20 mouse cellular contexts compared by ENCODE assay signal in the genomic region with DNA sequence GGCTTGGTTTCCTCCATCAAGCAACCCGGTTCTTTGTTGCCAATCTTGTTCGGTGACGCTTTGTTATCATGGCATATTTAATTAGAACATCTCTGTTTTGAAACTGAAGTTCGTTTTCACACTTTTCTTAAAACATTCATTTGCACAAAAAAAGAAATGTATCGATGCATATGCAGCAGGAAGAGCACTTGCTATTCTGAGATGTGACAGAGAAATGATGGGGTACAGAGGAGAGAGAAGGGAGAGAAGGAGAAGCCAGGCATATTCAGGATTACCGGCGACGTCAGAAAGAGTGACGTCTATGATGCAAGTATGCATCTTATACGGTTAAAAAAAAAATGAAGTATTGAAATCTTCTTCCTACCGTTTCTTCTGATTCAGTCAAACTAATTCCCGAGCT. TPM values are rescaled to one million over a fixed set of nuclear protein-coding genes. Genes with fewer than 3 reads are reported as not detected.
DNase-seq lines count a peak whose midpoint lies in the region; ATAC-seq and TF ChIP-seq lines count a peak whose summit lies in the region.
"Had no signal": no experiment of that assay in that cellular context is flagged by ENCODE, and none has a peak within 500 bp of the region (broad histone marks: within the 10 kb centered on the region; RNA-seq: fewer than 3 reads in every experiment).

No protein-coding gene starts in this region.

- H3K4me3 ChIP-seq in forebrain, embryonic 10.5 days, result no peak overlapping the region
- no peak overlapping the region for H3K4me3 ChIP-seq in forebrain, embryonic 14.5 days (ENCODE audit: low read depth, low read length)
- no peak overlapping the region for H3K4me3 ChIP-seq in heart, embryonic 12.5 days
- H3K4me3 ChIP-seq in midbrain, embryonic 10.5 days, result no peak overlapping the region
- no peak overlapping the region for H3K4me3 ChIP-seq in midbrain, embryonic 15.5 days
- H3K4me3 ChIP-seq in olfactory bulb, adult 2 months (ENCODE audit: insufficient read depth, low read depth, low read length), result no peak overlapping the region
- H3K4me3 ChIP-seq: embryonic facial prominence, embryonic 13.5 days; heart, adult 2 months; hindbrain, embryonic 12.5 days; intestine, embryonic 15.5 days had no signal

- H3K9me3 ChIP-seq in forebrain, embryonic 10.5 days, result no peaks in the 10 kb centered on the region
- no peaks in the 10 kb centered on the region for H3K9me3 ChIP-seq in forebrain, embryonic 14.5 days (replicated peaks; ENCODE audit: control insufficient read depth, low read length)
- no peaks in the 10 kb centered on the region for H3K9me3 ChIP-seq in heart, embryonic 12.5 days (replicated peaks)
- no peaks in the 10 kb centered on the region for H3K9me3 ChIP-seq in midbrain, embryonic 10.5 days (replicated peaks)
- H3K9me3 ChIP-seq in midbrain, embryonic 15.5 days, result no peaks in the 10 kb centered on the region
- H3K9me3 ChIP-seq: embryonic facial prominence, embryonic 13.5 days; G1E; hindbrain, embryonic 12.5 days; intestine, embryonic 15.5 days had no signal

- H3K27me3 ChIP-seq in forebrain, embryonic 10.5 days (ENCODE audit: poor library complexity, severe bottlenecking), result no peaks in the 10 kb centered on the region
- no peaks in the 10 kb centered on the region for H3K27me3 ChIP-seq in forebrain, embryonic 14.5 days (replicated peaks; ENCODE audit: control insufficient read depth, insufficient read depth, low read length)
- H3K27me3 ChIP-seq in heart, embryonic 12.5 days (replicated peaks), result no peaks in the 10 kb centered on the region
- H3K27me3 ChIP-seq in midbrain, embryonic 10.5 days (ENCODE audit: low read depth, poor library complexity, severe bottlenecking), result no peaks in the 10 kb centered on the region; the same call in 1 of the 2 replicates
- H3K27me3 ChIP-seq in midbrain, embryonic 15.5 days (replicated peaks), result no peaks in the 10 kb centered on the region
- H3K27me3 ChIP-seq: embryonic facial prominence, embryonic 13.5 days; hindbrain, embryonic 12.5 days; intestine, embryonic 15.5 days had no signal

- H3K9ac ChIP-seq in forebrain, embryonic 14.5 days (ENCODE audit: low read length), result no peak overlapping the region
- H3K9ac ChIP-seq in heart, embryonic 12.5 days, result no peak overlapping the region
- H3K9ac ChIP-seq in midbrain, embryonic 15.5 days, result no peak overlapping the region
- H3K9ac ChIP-seq: embryonic facial prominence, embryonic 13.5 days; hindbrain, embryonic 12.5 days; intestine, embryonic 15.5 days had no signal

- no peak for TF ChIP-seq POLR2A in olfactory bulb, adult 2 months (IDR thresholded peaks at IDR 0.05; ENCODE audit: insufficient read depth, low read depth, low read length)

- no peak overlapping the region for H3K4me2 ChIP-seq in forebrain, embryonic 14.5 days (ENCODE audit: low read length)
- H3K4me2 ChIP-seq in heart, embryonic 12.5 days, result no peak overlapping the region
- no peak overlapping the region for H3K4me2 ChIP-seq in midbrain, embryonic 15.5 days
- H3K4me2 ChIP-seq: embryonic facial prominence, embryonic 13.5 days; heart, embryonic 11.5 days; hindbrain, embryonic 12.5 days; intestine, embryonic 15.5 days had no signal

- no peak for DNase-seq in forebrain, embryonic 10.5 days (ENCODE audit: extremely low spot score, low spot score)
- DNase-seq in forebrain, embryonic 14.5 days (ENCODE audit: low spot score), result no peak
- peak; percentile 13 for DNase-seq in heart, adult 11 months
- no peak for DNase-seq in midbrain, embryonic 10.5 days (ENCODE audit: low spot score)
- no peak for DNase-seq in adrenal gland, adult (ENCODE audit: inconsistent age in 2 of 2, low spot score in 1 of 2)
- DNase-seq: adrenal gland, postnatal 10 days; B cell, adult 2 months; cerebellum, adult 11-12 months; cerebellum, adult 9-10 months; gastrocnemius, postnatal 10 days; heart, adult 2 months had no signal

- H3K27ac ChIP-seq in forebrain, embryonic 10.5 days, result peak overlapping the region; percentile 88; the same call in 1 of the 2 replicates
- no peak overlapping the region; the same call in 1 of the 2 replicates for H3K27ac ChIP-seq in forebrain, embryonic 14.5 days (ENCODE audit: low read depth, low read length)
- H3K27ac ChIP-seq in heart, embryonic 12.5 days (ENCODE audit: poor library complexity, severe bottlenecking), result no peak overlapping the region
- H3K27ac ChIP-seq in midbrain, embryonic 10.5 days (replicated peaks), result peak overlapping the region; percentile 88; the same call in 1 of the 2 replicates
- H3K27ac ChIP-seq in midbrain, embryonic 15.5 days, result no peak overlapping the region; the same call in 1 of the 2 replicates
- peak overlapping the region; percentile 81 for H3K27ac ChIP-seq in olfactory bulb, adult 2 months (ENCODE audit: insufficient read depth, low read depth, low read length)
- H3K27ac ChIP-seq: embryonic facial prominence, embryonic 13.5 days; heart, adult 2 months; intestine, embryonic 15.5 days had no signal

- TF ChIP-seq CTCF in olfactory bulb, adult 2 months (IDR thresholded peaks at IDR 0.05; ENCODE audit: insufficient read depth, low read depth, low read length), result no peak

- peaks cover 33% of the 10 kb centered on the region for H3K4me1 ChIP-seq in forebrain, embryonic 10.5 days
- peaks cover 8% of the 10 kb centered on the region for H3K4me1 ChIP-seq in forebrain, embryonic 14.5 days (ENCODE audit: control insufficient read depth, insufficient read depth, low read length)
- H3K4me1 ChIP-seq in heart, embryonic 12.5 days (replicated peaks), result peaks cover 9% of the 10 kb centered on the region
- peaks cover 48% of the 10 kb centered on the region for H3K4me1 ChIP-seq in midbrain, embryonic 10.5 days
- peaks cover 20% of the 10 kb centered on the region for H3K4me1 ChIP-seq in midbrain, embryonic 15.5 days
- peaks cover 20% of the 10 kb centered on the region for H3K4me1 ChIP-seq in olfactory bulb, adult 2 months (ENCODE audit: control insufficient read depth, insufficient read depth, low read length)
- H3K4me1 ChIP-seq: intestine, embryonic 15.5 days had no signal

- WGBS in forebrain, embryonic 10.5 days, result 94% methylated on average over 12 of the region's 12 CpGs
- 81% methylated on average over 12 of the region's 12 CpGs for WGBS in forebrain, embryonic 14.5 days
- 85% methylated on average over 12 of the region's 12 CpGs for WGBS in heart, embryonic 12.5 days
- 90% methylated on average over 12 of the region's 12 CpGs for WGBS in midbrain, embryonic 10.5 days
- 80% methylated on average over 12 of the region's 12 CpGs for WGBS in midbrain, embryonic 15.5 days
- WGBS in olfactory bulb, adult 2 months, result 55% methylated on average over 12 of the region's 12 CpGs

- no peak for ATAC-seq in forebrain, embryonic 14.5 days
- ATAC-seq in heart, embryonic 12.5 days (ENCODE audit: insufficient number of reproducible peaks, low FRiP score), result no peak
- ATAC-seq in midbrain, embryonic 15.5 days (replicated peaks), result no peak
- ATAC-seq: CD4-positive, CD25-positive, alpha-beta regulatory T cell, adult 4 months; intestine, embryonic 15.5 days had no signal

- no peaks in the 10 kb centered on the region for H3K36me3 ChIP-seq in forebrain, embryonic 10.5 days (replicated peaks)
- no peaks in the 10 kb centered on the region for H3K36me3 ChIP-seq in forebrain, embryonic 14.5 days (ENCODE audit: control insufficient read depth, insufficient read depth, low read length)
- H3K36me3 ChIP-seq in heart, embryonic 12.5 days, result no peaks in the 10 kb centered on the region
- no peaks in the 10 kb centered on the region for H3K36me3 ChIP-seq in midbrain, embryonic 10.5 days
- H3K36me3 ChIP-seq in midbrain, embryonic 15.5 days (replicated peaks), result no peaks in the 10 kb centered on the region
- H3K36me3 ChIP-seq: embryonic facial prominence, embryonic 13.5 days; G1E; hindbrain, embryonic 12.5 days; intestine, embryonic 15.5 days had no signal

RNA-seq across cellular contexts. Expression of gene Trim9, which starts 21.9 kb away (rescaled TPM):
- polyA plus RNA-seq in forebrain, embryonic 10.5 days (2016; fragmentation: Nextera tagmentation; extraction: Ambion mirVana), result 8.7 and 10.1 TPM in 2 replicates
- 30.8 and 42.9 TPM in 2 replicates for polyA plus RNA-seq in forebrain, embryonic 14.5 days (2014; fragmentation: Nextera tagmentation; extraction: Ambion mirVana)
- polyA plus RNA-seq in heart, embryonic 12.5 days (2016; fragmentation: Nextera tagmentation; extraction: Ambion mirVana), result 0.54 and 0.68 TPM in 2 replicates
- polyA plus RNA-seq in midbrain, embryonic 10.5 days (2016; fragmentation: Nextera tagmentation; extraction: Ambion mirVana), result 22.5 and 34.1 TPM in 2 replicates
- 89.2 and 91.8 TPM in 2 replicates for polyA plus RNA-seq in midbrain, embryonic 15.5 days (2015; fragmentation: Nextera tagmentation; extraction: Ambion mirVana)
- polyA plus RNA-seq in olfactory bulb, adult 2 months (2012; ENCODE audit: insufficient read depth, insufficient read length, low replicate concordance, missing spikeins), result 121 and 158 TPM in 2 replicates
- polyA plus RNA-seq: G1E had no signal

Comparison
In these comparisons a context has a peak if more than half of its experiments do, and no peak if none do; other contexts are left out.
1. H3K27ac ChIP-seq: peak in forebrain, embryonic 10.5 days (single experiment), midbrain, embryonic 10.5 days (single experiment) and olfactory bulb, adult 2 months (single experiment); none in forebrain, embryonic 14.5 days (single experiment), heart, embryonic 12.5 days (single experiment) and midbrain, embryonic 15.5 days (single experiment).